Mouse (Mus musculus): ENCODE data around the gene Sgcb.
A peak's percentile ranks its signal among the peaks of the same experiment; 100 is the strongest.

Gene Sgcb

GRCm38 (mm10) chr5:73647261-73647900, at the start of gene Sgcb:
Sgcb (minus strand) TSS chr5:73647790.
- DNase-seq: peak; percentile 89

GRCm38 (mm10) chr5:73694254-73695015, 46.8 kb upstream of the Sgcb start:
- no peak for DNase-seq

- DNase-seq: no peak
Observed at GRCm38 (mm10) chr5:73693778-73694177, 46.2 kb upstream of the Sgcb start.

GRCm38 (mm10) chr5:73691723-73692520, 44.3 kb upstream of the Sgcb start:
- no peak for DNase-seq

GRCm38 (mm10) chr5:73690146-73690545, 42.6 kb upstream of the Sgcb start:
- no peak for DNase-seq

- no peak for DNase-seq
Observed at GRCm38 (mm10) chr5:73688576-73688975, 41.0 kb upstream of the Sgcb start.

GRCm38 (mm10) chr5:73686149-73686548, 38.6 kb upstream of the Sgcb start:
- no peak for DNase-seq

- DNase-seq: peak; percentile 6
Observed at GRCm38 (mm10) chr5:73683706-73684409, 36.3 kb upstream of the Sgcb start.

GRCm38 (mm10) chr5:73683221-73683620, 35.6 kb upstream of the Sgcb start:
- no peak for DNase-seq

- no peak for DNase-seq
Observed at GRCm38 (mm10) chr5:73676626-73677025, 29.0 kb upstream of the Sgcb start.

- no peak for DNase-seq
Observed at GRCm38 (mm10) chr5:73675604-73676003, 28.0 kb upstream of the Sgcb start.

- no peak for DNase-seq
Observed at GRCm38 (mm10) chr5:73669386-73669785, 21.8 kb upstream of the Sgcb start.

GRCm38 (mm10) chr5:73667877-73668276, 20.3 kb upstream of the Sgcb start:
- DNase-seq: no peak

- DNase-seq: no peak
Observed at GRCm38 (mm10) chr5:73666695-73667094, 19.1 kb upstream of the Sgcb start.

- no peak for DNase-seq
Observed at GRCm38 (mm10) chr5:73651855-73652201, 4.2 kb upstream of the Sgcb start.

- no peak for DNase-seq
Observed at GRCm38 (mm10) chr5:73651061-73651854, 3.7 kb upstream of the Sgcb start, which contains the start of gene Spata18. Spata18 (plus strand) TSS chr5:73651379.

- no peak for DNase-seq
Observed at GRCm38 (mm10) chr5:73650365-73650964, 2.9 kb upstream of the Sgcb start.

GRCm38 (mm10) chr5:73642091-73642490, 5.5 kb downstream of the Sgcb start:
- no peak for DNase-seq

GRCm38 (mm10) chr5:73641058-73641457, 6.5 kb downstream of the Sgcb start:
- DNase-seq: no peak

GRCm38 (mm10) chr5:73637337-73638107, 10.1 kb downstream of the Sgcb start:
- peak; percentile 62 for DNase-seq

GRCm38 (mm10) chr5:73633141-73633540, 14.4 kb downstream of the Sgcb start:
- DNase-seq: peak; percentile 75

Data from cerebellum, adult 9-10 months (tissue).